Comparison of ENCODE assay signal across 8 mouse cellular contexts in the genomic region with DNA sequence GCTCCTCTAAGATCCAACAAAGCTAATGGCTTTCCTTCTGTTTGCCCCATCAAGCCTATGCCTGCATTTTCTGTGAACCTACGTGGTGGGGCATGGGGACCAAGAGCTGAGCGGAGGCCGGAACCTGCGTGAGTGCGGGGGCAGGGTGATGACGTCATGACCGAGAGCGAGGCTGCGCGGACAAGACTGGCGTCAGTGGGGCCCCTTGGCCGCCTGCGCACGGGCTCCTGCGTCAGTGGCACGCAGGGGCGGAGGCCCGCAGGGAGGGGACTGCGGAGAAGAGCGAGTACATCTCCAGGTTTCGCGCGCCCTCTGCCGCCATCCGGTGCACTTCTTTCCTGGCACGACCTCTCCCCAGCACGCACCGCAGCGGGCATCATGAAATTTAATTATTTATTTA. TPM values are rescaled to one million over a fixed set of nuclear protein-coding genes. Genes with fewer than 3 reads are reported as not detected.
DNase-seq lines count a peak whose midpoint lies in the region; TF ChIP-seq lines count a peak whose summit lies in the region.

No protein-coding gene starts in this region.

- TF ChIP-seq CTCF in cortical plate, adult 2 months (IDR thresholded peaks at IDR 0.05; ENCODE audit: extremely low read depth, insufficient read depth, low read length) = peak; percentile 46

- H3K36me3 ChIP-seq in megakaryocyte, embryonic 14.5 days (replicated peaks; ENCODE audit: low read length) = peaks cover 38% of the 10 kb centered on the region

- H3K9me3 ChIP-seq in megakaryocyte, embryonic 14.5 days = no peaks in the 10 kb centered on the region

- peak; percentile 93 for DNase-seq in adipocyte (ENCODE audit: low spot score)
- DNase-seq in gastrocnemius, adult 8-10 months (ENCODE audit: low spot score in 2 of 2) = peak; percentile 93 to 96
- DNase-seq in induced T-regulatory cell, adult 2 months (ENCODE audit: low read depth) = peak; percentile 98
- peak; percentile 96 to 97 for DNase-seq in left cerebral cortex, adult 9 months (ENCODE audit: low spot score in 2 of 2)
- DNase-seq in right cerebral cortex, adult 2 months (ENCODE audit: low spot score in 2 of 2) = peak; percentile 97
- DNase-seq in urinary bladder, postnatal 10 days (ENCODE audit: low spot score) = peak; percentile 93

- peak overlapping the region; percentile 95 for H3K27ac ChIP-seq in cortical plate, adult 2 months (ENCODE audit: insufficient read depth, low read length)

- H3K27me3 ChIP-seq in megakaryocyte, embryonic 14.5 days (replicated peaks) = peaks cover 10% of the 10 kb centered on the region

- peaks cover 3% of the 10 kb centered on the region; the same call in 1 of the 2 replicates for H3K4me1 ChIP-seq in cortical plate, adult 2 months (ENCODE audit: control insufficient read depth, insufficient read depth, low read length)
- H3K4me1 ChIP-seq in megakaryocyte, embryonic 14.5 days = peaks cover 86% of the 10 kb centered on the region

- H3K4me3 ChIP-seq in cortical plate, adult 2 months (ENCODE audit: insufficient read depth, low read length) = peak overlapping the region; percentile 73
- H3K4me3 ChIP-seq in megakaryocyte, embryonic 14.5 days (replicated peaks) = peak overlapping the region; percentile 98

- TF ChIP-seq POLR2A in cortical plate, adult 2 months (IDR thresholded peaks at IDR 0.05; ENCODE audit: extremely low read depth, insufficient read depth, low read length) = peak; percentile 60

RNA-seq across cellular contexts. Expression of a gene that starts 0.6 kb away (rescaled TPM):
- 274 and 285 TPM in 2 replicates for polyA plus RNA-seq in cortical plate, adult 2 months (2012; rRNA removed)
- total RNA-seq in gastrocnemius, adult 8-10 months (2022) = 1 to 10 TPM; 1.9 to 4.0 (median 2.9) TPM
- 4.8 and 11.7 TPM in 2 replicates for polyA plus RNA-seq in megakaryocyte, embryonic 14.5 days (2012; ENCODE audit: insufficient read depth, low replicate concordance)

RNA-seq across cellular contexts. Expression of a gene that starts 2.8 kb away (rescaled TPM):
- 620 and 641 TPM in 2 replicates for polyA plus RNA-seq in cortical plate, adult 2 months (2012; rRNA removed)
- total RNA-seq in gastrocnemius, adult 8-10 months (2022) = 100 to 1,000 TPM; 525 to 571 (median 544) TPM
- polyA plus RNA-seq in megakaryocyte, embryonic 14.5 days (2012; ENCODE audit: insufficient read depth, low replicate concordance) = 1,192 and 1,533 TPM in 2 replicates

RNA-seq across cellular contexts. Expression of a gene that starts 6.8 kb away (rescaled TPM):
- polyA plus RNA-seq in cortical plate, adult 2 months (2012; rRNA removed) = 26.6 and 33.8 TPM in 2 replicates
- 10 to 100 TPM; 20.8 to 36.0 (median 29.5) TPM for total RNA-seq in gastrocnemius, adult 8-10 months (2022)
- polyA plus RNA-seq in megakaryocyte, embryonic 14.5 days (2012; ENCODE audit: insufficient read depth, low replicate concordance) = 171 and 203 TPM in 2 replicates

RNA-seq across cellular contexts. Expression of a gene that starts 24.5 kb away (rescaled TPM):
- polyA plus RNA-seq in cortical plate, adult 2 months (2012; rRNA removed) = 150 and 180 TPM in 2 replicates
- total RNA-seq in gastrocnemius, adult 8-10 months (2022) = 10 to 100 TPM; 23.4 to 49.1 (median 31.4) TPM
- polyA plus RNA-seq in megakaryocyte, embryonic 14.5 days (2012; ENCODE audit: insufficient read depth, low replicate concordance) = 27.7 and 39.5 TPM in 2 replicates

RNA-seq across cellular contexts. Expression of a gene that starts 25.6 kb away (rescaled TPM):
- 91.8 and 94.2 TPM in 2 replicates for polyA plus RNA-seq in cortical plate, adult 2 months (2012; rRNA removed)
- total RNA-seq in gastrocnemius, adult 8-10 months (2022) = 100 to 1,000 TPM; 157 to 173 (median 162) TPM
- polyA plus RNA-seq in megakaryocyte, embryonic 14.5 days (2012; ENCODE audit: insufficient read depth, low replicate concordance) = 153 and 200 TPM in 2 replicates

Comparison
In these comparisons a context has a peak if more than half of its experiments do, and no peak if none do; other contexts are left out.
1. Peak in every context shown above with its lines: DNase-seq, H3K4me3 ChIP-seq and H3K27ac ChIP-seq.
2. RNA of a gene that starts 0.6 kb away (polyA plus RNA-seq): 274 to 285 TPM in cortical plate, adult 2 months; 4.8 to 11.7 TPM in megakaryocyte, embryonic 14.5 days; every median in the first group is over 10 times any median in the second.